Mouse (Mus musculus) heart, adult 2 months (tissue): ENCODE measurements around the gene Crybg2.

ENCODE experiments used
- CTCF ChIP-seq: fragments of 200-600 bp; IDR thresholded peaks from 2 replicates; pipeline ENCODE4 v1.8.1; 2022; ENCODE audit warnings: antibody characterized with exemption, mild to moderate bottlenecking, moderate library complexity
- EP300 ChIP-seq: fragments of 200-500 bp; IDR thresholded peaks from 2 replicates; pipeline ENCODE4 v1.6.1; 2011; ENCODE audit warnings: low read depth, low read length, control low read depth; ENCODE audit not compliant: insufficient read depth
- POLR2A ChIP-seq: fragments of 200-500 bp; IDR thresholded peaks from 2 replicates; pipeline ENCODE4 v1.6.1; 2011; ENCODE audit warnings: mild to moderate bottlenecking, low read depth, low read length, control low read depth; ENCODE audit not compliant: insufficient read depth

- TF ChIP-seq POLR2A: no peak
- no peak for TF ChIP-seq CTCF
- TF ChIP-seq EP300: no peak
Observed at GRCm38 (mm10) chr4:134018779-134019145, 41.9 kb upstream of the Crybg2 start, which contains the start of gene Lin28a.
